ENCODE assay signal across 11 mouse cellular contexts in genomic region chr5:72845928-72846630, GRCm38 (mm10). TPM values are rescaled to one million over a fixed set of nuclear protein-coding genes. Genes with fewer than 3 reads are reported as not detected.
A peak's percentile ranks its signal among the peaks of the same experiment; 100 is the strongest.
DNase-seq lines count a peak whose midpoint lies in the region; ATAC-seq and TF ChIP-seq lines count a peak whose summit lies in the region.
"Had no signal": no experiment of that assay in that cellular context is flagged by ENCODE, and none has a peak within 500 bp of the region (broad histone marks: within the 10 kb centered on the region; RNA-seq: fewer than 3 reads in every experiment).

No protein-coding gene starts in this region.

- no peak overlapping the region for H3K9ac ChIP-seq in kidney, embryonic 16.5 days (replicated peaks; ENCODE audit: low read length)

- H3K27ac ChIP-seq in kidney, embryonic 16.5 days (ENCODE audit: low read length), result no peak overlapping the region
- peak overlapping the region; percentile 43; the same call in 1 of the 2 replicates for H3K27ac ChIP-seq in layer of hippocampus, adult 2 months

- 71% methylated on average over 9 of the region's 9 CpGs for WGBS in kidney, embryonic 16.5 days

- H3K36me3 ChIP-seq in kidney, embryonic 16.5 days (ENCODE audit: insufficient read depth, low read length), result no peaks in the 10 kb centered on the region

- H3K4me2 ChIP-seq in kidney, embryonic 16.5 days (replicated peaks; ENCODE audit: low read depth, low read length), result no peak overlapping the region

- ATAC-seq in kidney, embryonic 16.5 days (ENCODE audit: low FRiP score, low TSS enrichment), result 0 out of 2 replicates have a peak, but pooled peaks have one; percentile 58

- no peak overlapping the region for H3K4me3 ChIP-seq in kidney, embryonic 16.5 days (ENCODE audit: low read length)
- H3K4me3 ChIP-seq in layer of hippocampus, adult 2 months, result no peak overlapping the region

- H3K27me3 ChIP-seq in kidney, embryonic 16.5 days (ENCODE audit: insufficient read depth, low read length), result no peaks in the 10 kb centered on the region

- TF ChIP-seq POLR2A in brain, embryonic 14.5 days (IDR thresholded peaks at IDR 0.05; ENCODE audit: borderline replicate concordance, extremely low read depth, insufficient read depth, insufficient read length, poor library complexity, severe bottlenecking), result no peak

- H3K9me3 ChIP-seq in kidney, embryonic 16.5 days (ENCODE audit: low read length), result peaks cover 2% of the 10 kb centered on the region; the same call in 1 of the 2 replicates

- no peak for DNase-seq in kidney, postnatal 14 days
- DNase-seq in brain, embryonic 14.5 days (ENCODE audit: low read depth), result peak; percentile 85
- DNase-seq in cerebellum, postnatal 10 days, result peak; percentile 86 to 90
- DNase-seq in layer of hippocampus, adult 2 months (ENCODE audit: low spot score in 2 of 2), result peak; percentile 42 to 60
- no peak for DNase-seq in spleen, postnatal 14 days (ENCODE audit: low spot score in 2 of 2)
- DNase-seq in gastrocnemius, adult 8-10 months (ENCODE audit: low spot score in 2 of 2), result no peak
- DNase-seq in thymus, postnatal 10 days (ENCODE audit: low spot score in 2 of 2), result no peak
- DNase-seq: kidney, postnatal 4 days; lung, postnatal 36 days; right cerebral cortex, postnatal 25 days had no signal

- no peak for TF ChIP-seq CTCF in brain, embryonic 14.5 days (IDR thresholded peaks at IDR 0.05; ENCODE audit: borderline replicate concordance, extremely low read depth, insufficient read depth, insufficient read length)
- no peak for TF ChIP-seq CTCF in layer of hippocampus, adult 2 months (conservative IDR thresholded peaks at IDR 0.05)

- H3K4me1 ChIP-seq in kidney, embryonic 16.5 days (ENCODE audit: insufficient read depth, low read length), result peaks cover 17% of the 10 kb centered on the region; the same call in 1 of the 2 replicates

RNA-seq across cellular contexts. Expression of gene Tec, which starts 22.2 kb away (rescaled TPM):
- polyA plus RNA-seq in kidney, embryonic 16.5 days (2015; fragmentation: Nextera tagmentation; extraction: Ambion mirVana), result 11.2 and 12.1 TPM in 2 replicates
- 2.9 and 3.9 TPM in 2 replicates for polyA plus RNA-seq in brain, embryonic 14.5 days (2012; rRNA removed)
- total RNA-seq in layer of hippocampus, adult 2 months (2021), result 1 to 10 TPM; 1.1 to 1.8 TPM
- total RNA-seq in gastrocnemius, adult 8-10 months (2022), result 1 to 10 TPM; 1.1 to 2.6 (median 1.6) TPM

Comparison
In these comparisons a context has a peak if more than half of its experiments do, and no peak if none do; other contexts are left out.
1. DNase-seq: peak in brain, embryonic 14.5 days (single experiment), cerebellum, postnatal 10 days (2 of 2) and layer of hippocampus, adult 2 months (2 of 2); none in kidney, postnatal 14 days (single experiment), spleen, postnatal 14 days (0 of 2), gastrocnemius, adult 8-10 months (0 of 2) and thymus, postnatal 10 days (0 of 2).